Mouse (Mus musculus) brain, embryonic 18.5 days (tissue): ENCODE measurements at regions not wholly inside any gene's neighbourhood (a gene's known extent, or its start where the extent isn't known, plus 50 kb on each side); places are given as distances from the start of the nearest gene placed in this dataset.

Experiments used
- DNase-seq: peaks from one replicate; pipeline ENCODE4 v3.0.0-alpha.2; 2012; ENCODE audit warnings: low read depth, low spot score

DNA sequence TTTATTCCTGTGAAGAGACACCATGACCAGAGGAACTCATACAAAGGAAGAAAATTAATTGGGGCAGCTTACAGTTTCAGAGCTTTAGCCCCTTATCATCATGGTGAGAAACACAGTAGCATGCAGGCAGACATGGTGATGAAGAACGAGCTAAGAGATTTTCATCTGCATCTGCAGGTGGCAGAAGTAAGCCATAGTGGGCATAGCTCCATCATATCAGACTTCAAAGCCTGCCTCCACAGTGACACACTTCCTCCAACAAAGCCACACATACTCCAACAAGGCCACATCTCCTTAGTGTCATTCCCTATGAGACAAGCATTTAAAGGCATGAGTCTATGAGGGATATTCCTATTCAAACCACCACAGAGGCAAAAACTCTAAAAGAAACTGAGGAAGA, 800.7 kb upstream of the Pcdh9 start:
- no peak for DNase-seq

DNA sequence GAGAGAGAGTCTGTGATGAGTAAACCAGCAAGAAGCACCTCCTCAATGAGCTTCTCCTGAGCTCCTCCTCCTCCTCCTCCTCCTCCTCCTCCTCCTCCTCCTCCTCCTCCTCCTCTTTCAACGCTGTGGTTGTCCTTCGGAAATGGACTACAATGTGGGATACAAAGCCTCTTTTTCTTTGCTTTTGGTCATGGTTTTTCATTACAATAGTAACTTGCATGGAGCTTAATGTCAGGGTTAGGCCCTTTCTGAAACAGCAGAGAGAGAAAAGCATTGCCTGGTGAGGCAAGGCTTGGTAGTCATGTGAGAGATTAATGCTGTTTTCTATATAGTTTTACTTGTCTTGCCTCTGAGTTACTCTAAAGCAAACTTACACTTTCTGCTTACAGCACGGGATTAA, 787.2 kb upstream of the Pcdh9 start:
- DNase-seq = no peak

GRCm38 (mm10) chr14:94653625-94654024, 763.1 kb upstream of the Pcdh9 start:
- DNase-seq = peak; percentile 12

DNA sequence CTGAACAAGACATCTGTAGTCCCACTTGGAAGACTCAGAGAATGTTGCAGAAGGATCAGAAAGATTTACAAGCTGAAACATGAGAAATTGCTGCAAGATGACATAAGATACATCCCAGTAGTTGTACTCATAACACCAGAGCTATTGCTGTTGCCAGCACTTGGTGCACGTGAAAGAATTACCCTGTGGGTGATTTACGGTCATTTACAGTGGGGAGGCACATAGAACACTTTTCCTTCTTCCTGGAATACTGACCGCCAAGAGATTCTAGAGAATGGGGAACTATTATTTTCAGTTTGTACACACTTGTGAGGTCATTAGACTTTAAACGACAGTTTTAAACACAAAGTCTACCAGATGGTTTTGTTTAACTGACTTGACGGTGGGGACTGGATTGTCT, 724.5 kb upstream of the Pcdh9 start:
- no peak for DNase-seq
